Mouse (Mus musculus) C2C12 (cell line): ENCODE data around the gene Nos3.

ENCODE experiments used
- CTCF ChIP-seq: IDR thresholded peaks from one replicate; pipeline ENCODE4 v1.5.1; 2011; ENCODE audit not compliant: control insufficient read depth, insufficient read depth, insufficient read length
- MYOG ChIP-seq: IDR thresholded peaks from one replicate; pipeline ENCODE4 v1.6.1; 2011; ENCODE audit not compliant: control insufficient read depth, insufficient read length; ENCODE audit errors: extremely low read depth

DNA sequence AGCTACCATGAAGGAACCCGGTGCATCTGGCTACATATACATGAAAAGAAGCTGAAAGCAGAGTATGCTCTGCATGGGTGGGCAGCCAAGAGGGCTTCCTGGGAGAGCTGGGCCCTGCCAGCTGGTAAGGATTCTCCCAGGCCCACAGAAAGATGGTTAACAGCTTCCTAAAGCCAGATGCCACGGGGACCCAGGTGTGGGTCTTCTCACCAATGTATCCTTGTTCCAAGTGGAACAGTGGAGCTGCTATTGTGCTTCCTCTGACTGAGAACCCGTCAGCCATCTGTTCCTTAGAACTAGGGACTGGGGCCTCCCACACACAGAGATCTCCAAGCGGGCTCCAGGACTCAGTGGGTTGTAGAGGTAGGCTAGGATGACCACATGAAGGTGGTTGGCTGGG, 7.8 kb upstream of the Nos3 start:
- TF ChIP-seq CTCF = no peak
- TF ChIP-seq MYOG = no peak
